ENCODE assay signal across 10 mouse cellular contexts in the genomic region with DNA sequence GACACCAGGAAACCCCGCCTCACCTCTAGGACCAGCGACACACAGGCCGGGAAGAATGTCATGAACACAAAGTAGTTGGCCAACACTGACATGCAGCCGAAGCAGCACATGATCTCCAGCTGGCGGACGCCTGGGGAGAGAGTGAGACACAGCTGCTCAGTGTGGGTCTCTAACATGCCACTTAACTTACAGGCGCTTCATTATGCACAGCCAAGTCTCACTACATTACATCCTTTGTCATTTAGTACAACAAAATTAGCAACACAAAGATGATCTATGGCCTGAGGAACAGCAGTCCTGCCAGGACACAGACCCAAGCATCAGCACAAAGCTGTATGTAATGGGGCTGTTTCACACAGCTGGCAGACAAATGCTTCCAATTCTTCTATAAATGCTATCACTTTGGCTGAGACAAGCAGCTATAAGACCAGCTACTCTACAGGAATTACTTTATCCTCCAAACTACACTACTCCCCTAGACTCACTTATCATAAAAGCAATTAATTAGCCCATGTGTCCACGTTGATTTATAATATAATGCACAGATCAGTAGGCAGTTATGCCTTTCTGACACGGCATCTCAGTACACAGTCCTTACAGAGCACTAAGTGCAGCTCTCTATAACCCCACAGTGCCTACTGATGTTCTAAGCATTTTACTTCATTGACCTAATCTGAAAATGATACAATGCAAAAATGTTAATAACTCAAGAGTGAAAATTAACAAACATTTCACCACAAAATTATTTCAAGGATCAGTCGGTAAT. TPM values are rescaled to one million over a fixed set of nuclear protein-coding genes. Genes with fewer than 3 reads are reported as not detected.
A peak's percentile ranks its signal among the peaks of the same experiment; 100 is the strongest.
DNase-seq lines count a peak whose midpoint lies in the region; ATAC-seq lines count a peak whose summit lies in the region.
"Had no signal": no experiment of that assay in that cellular context is flagged by ENCODE, and none has a peak within 500 bp of the region (broad histone marks: within the 10 kb centered on the region; RNA-seq: fewer than 3 reads in every experiment).

No protein-coding gene starts in this region.

- no peak overlapping the region for H3K9ac ChIP-seq in midbrain, embryonic 12.5 days (replicated peaks)
- no peak overlapping the region for H3K9ac ChIP-seq in stomach, embryonic 16.5 days (ENCODE audit: low read length)

- DNase-seq in gastrocnemius, postnatal 25 days: peak; percentile 10
- no peak for DNase-seq in gastrocnemius, postnatal 4 days (ENCODE audit: low spot score in 2 of 2)
- DNase-seq in midbrain, embryonic 10.5 days (ENCODE audit: low spot score): no peak
- peak; percentile 43 for DNase-seq in hindbrain, embryonic 10.5 days (ENCODE audit: low spot score)
- no peak for DNase-seq in testis, postnatal 10 days (ENCODE audit: low spot score)
- no peak for DNase-seq in spleen, postnatal 4 days (ENCODE audit: low spot score in 2 of 2)
- DNase-seq: cerebellum, adult 9-11 months; kidney, adult 11 months had no signal

- H3K36me3 ChIP-seq in midbrain, embryonic 12.5 days: peaks cover 90% of the 10 kb centered on the region
- peaks cover 100% of the 10 kb centered on the region for H3K36me3 ChIP-seq in midbrain, embryonic 10.5 days
- peaks cover 98% of the 10 kb centered on the region for H3K36me3 ChIP-seq in hindbrain, embryonic 10.5 days
- peaks cover 24% of the 10 kb centered on the region; the same call in 1 of the 2 replicates for H3K36me3 ChIP-seq in stomach, embryonic 16.5 days (ENCODE audit: control insufficient read depth, insufficient read depth, low read length)

- peak overlapping the region; percentile 58; the same call in 1 of the 2 replicates for H3K27ac ChIP-seq in midbrain, embryonic 12.5 days (replicated peaks)
- H3K27ac ChIP-seq in midbrain, embryonic 10.5 days (replicated peaks): no peak overlapping the region
- no peak overlapping the region for H3K27ac ChIP-seq in hindbrain, embryonic 10.5 days
- no peak overlapping the region for H3K27ac ChIP-seq in stomach, embryonic 16.5 days (ENCODE audit: low read length)

- H3K4me3 ChIP-seq in midbrain, embryonic 12.5 days: no peak overlapping the region
- H3K4me3 ChIP-seq in midbrain, embryonic 10.5 days: no peak overlapping the region
- no peak overlapping the region for H3K4me3 ChIP-seq in hindbrain, embryonic 10.5 days
- H3K4me3 ChIP-seq in stomach, embryonic 16.5 days (replicated peaks; ENCODE audit: low read length): no peak overlapping the region

- peaks cover 7% of the 10 kb centered on the region for H3K4me1 ChIP-seq in midbrain, embryonic 12.5 days
- H3K4me1 ChIP-seq in midbrain, embryonic 10.5 days: no peaks in the 10 kb centered on the region
- peaks cover 9% of the 10 kb centered on the region; the same call in 1 of the 2 replicates for H3K4me1 ChIP-seq in hindbrain, embryonic 10.5 days (replicated peaks)
- no peaks in the 10 kb centered on the region for H3K4me1 ChIP-seq in stomach, embryonic 16.5 days (ENCODE audit: control insufficient read depth, insufficient read depth, low read length)

- H3K4me2 ChIP-seq in midbrain, embryonic 12.5 days (replicated peaks): no peak overlapping the region
- H3K4me2 ChIP-seq in stomach, embryonic 16.5 days (ENCODE audit: low read depth, low read length): no peak overlapping the region

- no peaks in the 10 kb centered on the region for H3K9me3 ChIP-seq in midbrain, embryonic 12.5 days
- H3K9me3 ChIP-seq in midbrain, embryonic 10.5 days (replicated peaks): no peaks in the 10 kb centered on the region
- H3K9me3 ChIP-seq in hindbrain, embryonic 10.5 days: no peaks in the 10 kb centered on the region
- H3K9me3 ChIP-seq in stomach, embryonic 16.5 days (replicated peaks; ENCODE audit: control insufficient read depth, low read length): no peaks in the 10 kb centered on the region

- no peaks in the 10 kb centered on the region for H3K27me3 ChIP-seq in midbrain, embryonic 12.5 days
- no peaks in the 10 kb centered on the region for H3K27me3 ChIP-seq in midbrain, embryonic 10.5 days (ENCODE audit: low read depth, poor library complexity, severe bottlenecking)
- no peaks in the 10 kb centered on the region for H3K27me3 ChIP-seq in hindbrain, embryonic 10.5 days (ENCODE audit: insufficient read depth, poor library complexity, severe bottlenecking)
- no peaks in the 10 kb centered on the region for H3K27me3 ChIP-seq in stomach, embryonic 16.5 days (ENCODE audit: control insufficient read depth, insufficient read depth, low read length)

- ATAC-seq in midbrain, embryonic 12.5 days (ENCODE audit: low FRiP score, low read depth): peak; percentile 88
- ATAC-seq in stomach, embryonic 16.5 days (ENCODE audit: insufficient read depth, low FRiP score): peak; percentile 57; the same call in 1 of the 2 replicates

- 73% methylated on average over 10 of the region's 10 CpGs for whole genome bisulfite sequencing in midbrain, embryonic 12.5 days
- 87% methylated on average over 10 of the region's 10 CpGs for WGBS in midbrain, embryonic 10.5 days
- 72% methylated on average over 10 of the region's 10 CpGs for WGBS in hindbrain, embryonic 10.5 days
- 70% methylated on average over 10 of the region's 10 CpGs for WGBS in stomach, embryonic 16.5 days

RNA-seq across cellular contexts. Expression of a gene that starts 10.5 kb away (rescaled TPM):
- 1 to 10 TPM; 6.8 to 8.5 TPM for total RNA-seq in gastrocnemius, postnatal 25 days (2021)
- 10 to 100 TPM; 37.1 to 42.1 TPM for total RNA-seq in gastrocnemius, postnatal 4 days (2021)
- polyA plus RNA-seq in midbrain, embryonic 12.5 days (2016; fragmentation: Nextera tagmentation; extraction: Ambion mirVana): 229 TPM in 2 replicates
- polyA plus RNA-seq in midbrain, embryonic 10.5 days (2016; fragmentation: Nextera tagmentation; extraction: Ambion mirVana): 153 and 183 TPM in 2 replicates
- 146 and 156 TPM in 2 replicates for polyA plus RNA-seq in hindbrain, embryonic 10.5 days (2016; fragmentation: Nextera tagmentation; extraction: Ambion mirVana)
- 74.6 and 78.9 TPM in 2 replicates for polyA plus RNA-seq in stomach, embryonic 16.5 days (2015; fragmentation: Nextera tagmentation; extraction: Ambion mirVana)

Comparison
In these comparisons a context has a peak if more than half of its experiments do, and no peak if none do; other contexts are left out.
1. DNase-seq: peak in gastrocnemius, postnatal 25 days (single experiment) and hindbrain, embryonic 10.5 days (single experiment); none in gastrocnemius, postnatal 4 days (0 of 2), midbrain, embryonic 10.5 days (single experiment), testis, postnatal 10 days (single experiment) and spleen, postnatal 4 days (0 of 2).